Mouse (Mus musculus): ENCODE measurements around the gene Tpr.

DNA sequence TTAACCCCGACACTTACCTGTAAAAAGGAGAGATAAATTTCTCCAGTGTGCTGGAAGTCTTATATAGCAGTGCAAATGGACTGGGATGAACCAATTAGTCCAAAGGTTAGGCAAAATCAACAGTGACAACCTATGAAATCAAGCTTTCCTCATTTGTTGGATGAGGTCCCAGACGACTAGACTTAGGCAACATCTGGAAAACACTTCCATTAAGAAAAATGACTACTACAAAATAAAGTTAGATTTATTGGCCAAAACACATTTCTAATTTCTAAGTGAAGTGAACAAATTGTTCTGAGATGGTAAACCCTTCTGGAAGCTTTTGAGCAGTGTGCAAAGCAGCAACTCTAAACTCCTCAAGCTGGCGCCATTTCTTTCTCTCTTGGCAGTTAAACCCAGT, 73.5 kb downstream of the Tpr start, which contains the start of gene Prg4:
- TF ChIP-seq TAL1 (IDR thresholded peaks at IDR 0.05; ENCODE audit: low read length) (no peak), CTCF (IDR thresholded peaks at IDR 0.05 in 2 of 3, conservative IDR thresholded peaks at IDR 0.05 in 1 of 3; ENCODE audit: control insufficient read depth in 1 of 3, insufficient read depth in 1 of 3, low read depth in 2 of 3, low read length in 3 of 3, poor library complexity in 1 of 3, severe bottlenecking in 1 of 3) (no peak), MEF2A (IDR thresholded peaks at IDR 0.05; ENCODE audit: extremely low read depth, insufficient replicate concordance, low read depth, low read length, poor library complexity, severe bottlenecking) (no peak), SMC3 (IDR thresholded peaks at IDR 0.05; ENCODE audit: low read depth, low read length) (no peak), ZC3H11A (IDR thresholded peaks at IDR 0.05; ENCODE audit: low read depth, low read length) (no peak), MAX (IDR thresholded peaks at IDR 0.05; ENCODE audit: low read length) (no peak), POLR2AphosphoS5 (IDR thresholded peaks at IDR 0.05; ENCODE audit: borderline replicate concordance, low read depth, low read length) (no peak)
